Comparison of ENCODE assay signal across 8 mouse cellular contexts in genomic region chr13:47223576-47224538, GRCm38 (mm10).
A peak's percentile ranks its signal among the peaks of the same experiment; 100 is the strongest.
DNase-seq lines count a peak whose midpoint lies in the region; ATAC-seq lines count a peak whose summit lies in the region.

No protein-coding gene starts in this region.

- H3K27ac ChIP-seq in forebrain, embryonic 10.5 days: peak overlapping the region; percentile 79
- no peak overlapping the region for H3K27ac ChIP-seq in forebrain, embryonic 12.5 days

- no peaks in the 10 kb centered on the region for H3K27me3 ChIP-seq in forebrain, embryonic 10.5 days (ENCODE audit: poor library complexity, severe bottlenecking)
- no peaks in the 10 kb centered on the region for H3K27me3 ChIP-seq in forebrain, embryonic 12.5 days

- H3K4me3 ChIP-seq in forebrain, embryonic 10.5 days: peak overlapping the region; percentile 30; the same call in 1 of the 2 replicates
- H3K4me3 ChIP-seq in forebrain, embryonic 12.5 days (replicated peaks): no peak overlapping the region

- no peak for DNase-seq in forebrain, embryonic 10.5 days (ENCODE audit: extremely low spot score, low spot score)
- peak; percentile 73 for DNase-seq in adipocyte (ENCODE audit: low spot score)
- DNase-seq in fibroblast of lung, adult 2 months (ENCODE audit: low read depth): peak; percentile 28
- DNase-seq in heart, postnatal 36 days: peak; percentile 57 to 67
- peak; percentile 57 to 81 for DNase-seq in lung, postnatal 4 days
- no peak for DNase-seq in kidney, adult 9 months
- no peak for DNase-seq in spleen, adult 12 weeks (ENCODE audit: low spot score)

- 77% methylated on average over 18 of the region's 18 CpGs for WGBS in forebrain, embryonic 10.5 days
- 67% methylated on average over 18 of the region's 18 CpGs for WGBS in forebrain, embryonic 12.5 days

- intact Hi-C loops in heart, postnatal 36 days (cut with DNase I): loop anchor here (2.0 kb wide), 1 partner anchor 21 kb away; no protein-coding TSS in a partner anchor

- no peak overlapping the region for H3K9ac ChIP-seq in forebrain, embryonic 12.5 days

- H3K4me1 ChIP-seq in forebrain, embryonic 10.5 days: peaks cover 30% of the 10 kb centered on the region
- peaks cover 16% of the 10 kb centered on the region for H3K4me1 ChIP-seq in forebrain, embryonic 12.5 days

- H3K9me3 ChIP-seq in forebrain, embryonic 10.5 days: no peaks in the 10 kb centered on the region
- no peaks in the 10 kb centered on the region for H3K9me3 ChIP-seq in forebrain, embryonic 12.5 days

- no peaks in the 10 kb centered on the region for H3K36me3 ChIP-seq in forebrain, embryonic 10.5 days (replicated peaks)
- H3K36me3 ChIP-seq in forebrain, embryonic 12.5 days (replicated peaks): no peaks in the 10 kb centered on the region

- no peak for ATAC-seq in forebrain, embryonic 12.5 days (ENCODE audit: low FRiP score)

- no peak overlapping the region for H3K4me2 ChIP-seq in forebrain, embryonic 12.5 days

Comparison
In these comparisons a context has a peak if more than half of its experiments do, and no peak if none do; other contexts are left out.
1. DNase-seq: peak in adipocyte (single experiment), fibroblast of lung, adult 2 months (single experiment), heart, postnatal 36 days (2 of 2) and lung, postnatal 4 days (2 of 2); none in forebrain, embryonic 10.5 days (single experiment), kidney, adult 9 months (single experiment) and spleen, adult 12 weeks (single experiment).